Mouse (Mus musculus) midbrain, embryonic 15.5 days (tissue): ENCODE results near the gene Ces2a. TPM values are rescaled to one million over a fixed set of nuclear protein-coding genes. Genes with fewer than 3 reads are reported as not detected.

Source experiments
- ATAC-seq: fragments of 200-750 bp; cut with Nextera tagmentation; replicated peaks from 2 replicates; pipeline ENCODE4 v1.8.0; 2017; ENCODE audit warnings: moderate TSS enrichment
- H3K27ac ChIP-seq: fragments of 300-500 bp; sonication (generic); 2 replicates; pipeline ENCODE4 v1.5.1; 2015; ENCODE audit warnings: mild to moderate bottlenecking, inconsistent platforms
- H3K27me3 ChIP-seq: fragments of 300-500 bp; sonication (generic); replicated peaks from 2 replicates; pipeline ENCODE4 v1.6.1; 2015; ENCODE audit warnings: inconsistent platforms
- H3K36me3 ChIP-seq: fragments of 300-500 bp; sonication (generic); replicated peaks from 2 replicates; pipeline ENCODE4 v1.6.1; 2015; ENCODE audit warnings: inconsistent platforms
- H3K4me1 ChIP-seq: fragments of 300-500 bp; sonication (generic); 2 replicates; pipeline ENCODE4 v1.6.1; 2015; ENCODE audit warnings: inconsistent platforms
- H3K4me2 ChIP-seq: fragments of 300-500 bp; sonication (generic); 2 replicates; pipeline ENCODE4 v1.6.1; 2015; ENCODE audit warnings: inconsistent platforms, mild to moderate bottlenecking, moderate library complexity
- H3K4me3 ChIP-seq: fragments of 300-500 bp; sonication (generic); 2 replicates; pipeline ENCODE4 v1.5.1; 2015; ENCODE audit warnings: mild to moderate bottlenecking, inconsistent platforms
- H3K9ac ChIP-seq: fragments of 300-500 bp; sonication (generic); 2 replicates; pipeline ENCODE4 v1.6.1; 2015; ENCODE audit warnings: mild to moderate bottlenecking, inconsistent platforms
- H3K9me3 ChIP-seq: fragments of 300-500 bp; sonication (generic); 2 replicates; pipeline ENCODE4 v1.6.1; 2016; ENCODE audit warnings: inconsistent platforms
- WGBS: fragments of 180-500 bp; shearing (Covaris S2); methylation state at CpG from one replicate; pipeline ENCODE4 v1.1.7; 2015; ENCODE audit warnings: mixed read lengths; 5-methylcytosine and 5-hydroxymethylcytosine counted together
- polyA plus RNA-seq: library from polyadenylated mRNA; unstranded; fragments of >200 nt; fragmentation: Nextera tagmentation; extraction: Ambion mirVana; gene quantifications from 2 replicates; pipeline ENCODE4 v1.2.1, GENCODE M21; 2015

The Ces2a gene
- not detected in 2 replicates for polyA plus RNA-seq

- H3K9me3 ChIP-seq = no peaks in the 10 kb centered on the region
- H3K4me3 ChIP-seq = no peak within 1 kb of the TSS
- H3K4me1 ChIP-seq = no peaks in the 10 kb centered on the region
- no peak within 1 kb of the TSS for H3K4me2 ChIP-seq
- no peaks in the 10 kb centered on the region for H3K36me3 ChIP-seq
- no peak for ATAC-seq
- no peak within 1 kb of the TSS for H3K9ac ChIP-seq
- no peaks in the 10 kb centered on the region for H3K27me3 ChIP-seq
- no peak within 1 kb of the TSS for H3K27ac ChIP-seq
- WGBS = 80% methylated on average over 1 of the region's 1 CpGs
Measured at GRCm38 (mm10) chr8:104733753-104734152, at the start of gene Ces2a. Ces2a (plus strand) TSS chr8:104734003.

GRCm38 (mm10) chr8:104688433-104688832 lies 45.4 kb upstream of the Ces2a start:
- no peak for ATAC-seq
- Histone ChIP-seq H3K36me3 (no peaks in the 10 kb centered on the region), H3K9me3 (no peaks in the 10 kb centered on the region), H3K27me3 (no peaks in the 10 kb centered on the region), H3K4me3 (no peak overlapping the region), H3K4me2 (no peak overlapping the region), H3K9ac (no peak overlapping the region), H3K27ac (no peak overlapping the region), H3K4me1 (no peaks in the 10 kb centered on the region)
- 86% methylated on average over 4 of the region's 4 CpGs for whole genome bisulfite sequencing

GRCm38 (mm10) chr8:104698556-104698955 lies 35.2 kb upstream of the Ces2a start:
- Histone ChIP-seq H3K27me3 (no peaks in the 10 kb centered on the region), H3K9ac (no peak overlapping the region), H3K27ac (no peak overlapping the region), H3K4me1 (no peaks in the 10 kb centered on the region), H3K9me3 (no peaks in the 10 kb centered on the region), H3K4me3 (no peak overlapping the region), H3K4me2 (no peak overlapping the region), H3K36me3 (no peaks in the 10 kb centered on the region)
- no peak for ATAC-seq
- WGBS = 93% methylated on average over 2 of the region's 2 CpGs

- H3K36me3 ChIP-seq = no peaks in the 10 kb centered on the region
- H3K27ac ChIP-seq = no peak overlapping the region
- no peaks in the 10 kb centered on the region for H3K27me3 ChIP-seq
- no peak overlapping the region for H3K4me2 ChIP-seq
- no peak for ATAC-seq
- no peaks in the 10 kb centered on the region for H3K4me1 ChIP-seq
- H3K9me3 ChIP-seq = no peaks in the 10 kb centered on the region
- 94% methylated on average over 2 of the region's 2 CpGs for WGBS
- no peak overlapping the region for H3K4me3 ChIP-seq
- no peak overlapping the region for H3K9ac ChIP-seq
Measured at GRCm38 (mm10) chr8:104701900-104702299, 31.9 kb upstream of the Ces2a start.

GRCm38 (mm10) chr8:104721166-104721565 lies 12.6 kb upstream of the Ces2a start:
- H3K36me3 ChIP-seq = no peaks in the 10 kb centered on the region
- no peak overlapping the region for H3K9ac ChIP-seq
- H3K27me3 ChIP-seq = no peaks in the 10 kb centered on the region
- no peaks in the 10 kb centered on the region for H3K9me3 ChIP-seq
- ATAC-seq = no peak
- no peaks in the 10 kb centered on the region for H3K4me1 ChIP-seq
- no peak overlapping the region for H3K4me3 ChIP-seq
- H3K4me2 ChIP-seq = no peak overlapping the region
- no peak overlapping the region for H3K27ac ChIP-seq
- WGBS = 83% methylated on average over 8 of the region's 8 CpGs

GRCm38 (mm10) chr8:104731451-104731850 lies 2.4 kb upstream of the Ces2a start:
- H3K27me3 ChIP-seq = no peaks in the 10 kb centered on the region
- no peaks in the 10 kb centered on the region for H3K9me3 ChIP-seq
- H3K9ac ChIP-seq = no peak overlapping the region
- WGBS = 93% methylated on average over 4 of the region's 4 CpGs
- no peak for ATAC-seq
- H3K36me3 ChIP-seq = no peaks in the 10 kb centered on the region
- H3K4me3 ChIP-seq = no peak overlapping the region
- H3K4me1 ChIP-seq = no peaks in the 10 kb centered on the region
- H3K27ac ChIP-seq = no peak overlapping the region
- H3K4me2 ChIP-seq = no peak overlapping the region

- H3K9ac ChIP-seq = no peak overlapping the region
- no peak for ATAC-seq
- H3K9me3 ChIP-seq = no peaks in the 10 kb centered on the region
- no peaks in the 10 kb centered on the region for H3K4me1 ChIP-seq
- WGBS = 74% methylated on average over 6 of the region's 6 CpGs
- no peaks in the 10 kb centered on the region for H3K36me3 ChIP-seq
- no peaks in the 10 kb centered on the region for H3K27me3 ChIP-seq
- H3K4me2 ChIP-seq = no peak overlapping the region
- no peak overlapping the region for H3K4me3 ChIP-seq
- no peak overlapping the region for H3K27ac ChIP-seq
Measured at GRCm38 (mm10) chr8:104731969-104732368, 1.8 kb upstream of the Ces2a start.

GRCm38 (mm10) chr8:104742039-104742438 lies 8.2 kb downstream of the Ces2a start:
- Histone ChIP-seq H3K4me2 (no peak overlapping the region), H3K27ac (no peak overlapping the region), H3K27me3 (no peaks in the 10 kb centered on the region), H3K9me3 (no peaks in the 10 kb centered on the region), H3K4me1 (no peaks in the 10 kb centered on the region), H3K36me3 (no peaks in the 10 kb centered on the region), H3K4me3 (no peak overlapping the region), H3K9ac (no peak overlapping the region)
- no peak for ATAC-seq
- 85% methylated on average over 1 of the region's 1 CpGs for WGBS

GRCm38 (mm10) chr8:104743410-104743809 lies 9.6 kb downstream of the Ces2a start:
- Histone ChIP-seq H3K9me3 (no peaks in the 10 kb centered on the region), H3K4me3 (no peak overlapping the region), H3K36me3 (no peaks in the 10 kb centered on the region), H3K9ac (no peak overlapping the region), H3K4me2 (no peak overlapping the region), H3K27ac (no peak overlapping the region), H3K4me1 (no peaks in the 10 kb centered on the region), H3K27me3 (no peaks in the 10 kb centered on the region)
- 78% methylated on average over 3 of the region's 3 CpGs for WGBS
- ATAC-seq = no peak

GRCm38 (mm10) chr8:104752818-104753217 lies 19.0 kb downstream of the Ces2a start:
- no peak overlapping the region for H3K9ac ChIP-seq
- no peak overlapping the region for H3K4me2 ChIP-seq
- no peaks in the 10 kb centered on the region for H3K9me3 ChIP-seq
- ATAC-seq = no peak
- WGBS = 79% methylated on average over 1 of the region's 1 CpGs
- H3K36me3 ChIP-seq = no peaks in the 10 kb centered on the region
- H3K27me3 ChIP-seq = no peaks in the 10 kb centered on the region
- no peaks in the 10 kb centered on the region for H3K4me1 ChIP-seq
- no peak overlapping the region for H3K27ac ChIP-seq
- no peak overlapping the region for H3K4me3 ChIP-seq

GRCm38 (mm10) chr8:104757621-104758020 lies 23.8 kb downstream of the Ces2a start:
- Histone ChIP-seq H3K4me3 (no peak overlapping the region), H3K36me3 (no peaks in the 10 kb centered on the region), H3K9ac (no peak overlapping the region), H3K27me3 (no peaks in the 10 kb centered on the region), H3K9me3 (no peaks in the 10 kb centered on the region), H3K4me1 (no peaks in the 10 kb centered on the region), H3K27ac (no peak overlapping the region), H3K4me2 (no peak overlapping the region)
- no peak for ATAC-seq
- WGBS = 47% methylated on average over 1 of the region's 1 CpGs

- H3K27ac ChIP-seq = no peak overlapping the region
- H3K27me3 ChIP-seq = no peaks in the 10 kb centered on the region
- H3K9ac ChIP-seq = no peak overlapping the region
- no peaks in the 10 kb centered on the region for H3K4me1 ChIP-seq
- 85% methylated on average over 2 of the region's 2 CpGs for WGBS
- no peaks in the 10 kb centered on the region for H3K36me3 ChIP-seq
- no peak overlapping the region for H3K4me2 ChIP-seq
- H3K4me3 ChIP-seq = no peak overlapping the region
- no peaks in the 10 kb centered on the region for H3K9me3 ChIP-seq
- peak; percentile 42; the same call in 1 of the 2 replicates for ATAC-seq
Measured at GRCm38 (mm10) chr8:104758209-104758608, 24.4 kb downstream of the Ces2a start.

- no peaks in the 10 kb centered on the region for H3K36me3 ChIP-seq
- no peak overlapping the region for H3K4me3 ChIP-seq
- H3K4me2 ChIP-seq = no peak overlapping the region
- no peaks in the 10 kb centered on the region for H3K27me3 ChIP-seq
- no peak overlapping the region for H3K27ac ChIP-seq
- no peaks in the 10 kb centered on the region for H3K9me3 ChIP-seq
- no peaks in the 10 kb centered on the region for H3K4me1 ChIP-seq
- H3K9ac ChIP-seq = no peak overlapping the region
- WGBS = 88% methylated on average over 4 of the region's 4 CpGs
- no peak for ATAC-seq
Measured at GRCm38 (mm10) chr8:104761126-104761525, 27.3 kb downstream of the Ces2a start.
